Mouse (Mus musculus) liver, postnatal 0 days (tissue): Measurements from ENCODE around the gene Gm884.

Source experiments
- CTCF ChIP-seq: sonication (generic); IDR thresholded peaks from 2 replicates; pipeline ENCODE4 v1.5.1; 2016; ENCODE audit warnings: antibody characterized with exemption, low read depth
- EP300 ChIP-seq: IDR thresholded peaks from 2 replicates; pipeline ENCODE4 v1.6.1; 2016; ENCODE audit warnings: antibody characterized with exemption, low read depth, mild to moderate bottlenecking

DNA sequence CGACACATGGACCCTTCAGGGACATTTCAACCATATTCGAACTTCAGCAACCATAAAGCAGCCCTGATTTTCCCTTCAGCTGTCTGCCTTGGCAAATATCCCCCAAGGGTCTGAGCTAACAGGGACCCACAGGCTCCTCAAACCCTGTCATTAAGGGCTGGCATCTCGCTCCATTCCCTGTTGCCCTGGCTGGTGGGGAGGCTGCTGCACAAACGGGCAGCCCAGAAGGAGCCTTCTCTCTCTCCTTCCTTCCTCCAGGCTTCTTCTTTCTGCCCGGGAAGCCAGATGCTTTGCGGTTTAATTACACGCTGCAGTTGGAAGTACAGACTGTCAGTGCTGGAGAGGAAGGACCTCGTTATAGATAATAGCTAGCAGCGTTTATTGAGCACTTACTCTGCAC lies 22.3 kb upstream of the Gm884 start:
- TF ChIP-seq CTCF (no peak), EP300 (no peak)
